In the genomic region with DNA sequence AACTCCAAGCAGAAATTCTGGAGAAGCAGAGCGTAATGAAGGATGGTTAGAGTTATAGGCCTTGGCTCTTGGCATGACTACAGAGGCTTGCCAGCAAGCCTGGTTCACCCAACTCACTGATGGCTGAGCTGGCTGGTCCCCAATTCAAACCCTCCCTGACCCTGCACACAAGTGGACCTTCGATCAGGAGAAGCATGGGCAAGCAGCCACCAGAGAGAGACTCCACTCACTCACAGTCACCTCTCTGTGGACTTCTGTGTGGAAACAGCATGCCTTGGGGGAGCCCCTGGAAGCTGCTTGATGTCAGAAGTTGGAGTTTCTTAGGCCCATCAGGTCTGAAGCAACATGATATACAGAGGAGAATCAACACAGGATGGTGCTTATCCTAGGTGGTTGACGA, we compare ENCODE assay signal across 25 mouse cellular contexts.
"Had no signal": no experiment of that assay in that cellular context is flagged by ENCODE, and none has a peak within 500 bp of the region (broad histone marks: within the 10 kb centered on the region; RNA-seq: fewer than 3 reads in every experiment).

No protein-coding gene starts in this region.

- ATAC-seq: hindbrain, embryonic 16.5 days; inflammation-experienced regulatory T-cells, adult 6 months; intestine, embryonic 15.5 days; intestine, postnatal 0 days; liver, embryonic 12.5 days had no signal

- DNase-seq: gastrocnemius, adult 2 months; gastrocnemius, postnatal 10 days; gastrocnemius, postnatal 25 days; heart, adult 2 months; heart, postnatal 10 days; heart, postnatal 4 days; kidney, adult 18-20 months; kidney, adult 8-10 months; kidney, postnatal 10 days; kidney, postnatal 25 days; left cerebral cortex, postnatal 4 days had no signal

- H3K4me1 ChIP-seq: hindbrain, embryonic 12.5 days; intestine, embryonic 15.5 days; liver, embryonic 12.5 days had no signal

- H3K27me3 ChIP-seq: hindbrain, embryonic 12.5 days; intestine, embryonic 15.5 days; limb, embryonic 13.5 days; limb, embryonic 15.5 days; liver, embryonic 12.5 days had no signal

- H3K27ac ChIP-seq: gastrocnemius, adult 2 months; hindbrain, embryonic 10.5 days; hindbrain, embryonic 12.5 days; hindbrain, embryonic 14.5 days; intestine, embryonic 15.5 days; layer of hippocampus, adult 2 months; left cerebral cortex, adult 2 months; limb, embryonic 13.5 days; limb, embryonic 15.5 days; liver, embryonic 12.5 days; liver, embryonic 14.5 days had no signal

- H3K4me2 ChIP-seq: heart, embryonic 11.5 days; hindbrain, embryonic 12.5 days; hindbrain, embryonic 14.5 days; intestine, embryonic 15.5 days; limb, embryonic 13.5 days; limb, embryonic 15.5 days; liver, embryonic 12.5 days had no signal

- H3K4me3 ChIP-seq: gastrocnemius, adult 2 months; heart, adult 2 months; hindbrain, embryonic 10.5 days; hindbrain, embryonic 12.5 days; intestine, embryonic 15.5 days; layer of hippocampus, adult 2 months; left cerebral cortex, adult 2 months; limb, embryonic 13.5 days; limb, embryonic 15.5 days; liver, embryonic 12.5 days had no signal

- H3K9me3 ChIP-seq: hindbrain, embryonic 10.5 days; hindbrain, embryonic 12.5 days; intestine, embryonic 15.5 days; limb, embryonic 13.5 days; limb, embryonic 15.5 days; liver, embryonic 12.5 days had no signal

- H3K9ac ChIP-seq: hindbrain, embryonic 12.5 days; hindbrain, embryonic 14.5 days; intestine, embryonic 15.5 days; limb, embryonic 13.5 days; limb, embryonic 15.5 days; liver, embryonic 12.5 days; liver, embryonic 14.5 days had no signal

- H3K36me3 ChIP-seq: hindbrain, embryonic 10.5 days; hindbrain, embryonic 12.5 days; intestine, embryonic 15.5 days; limb, embryonic 13.5 days; liver, embryonic 12.5 days had no signal
